ENCODE assay signal across 12 mouse cellular contexts in genomic region chr17:25565860-25566600, GRCm38 (mm10). TPM values are rescaled to one million over a fixed set of nuclear protein-coding genes. Genes with fewer than 3 reads are reported as not detected.
DNase-seq lines count a peak whose midpoint lies in the region; ATAC-seq and TF ChIP-seq lines count a peak whose summit lies in the region.
"Had no signal": no experiment of that assay in that cellular context is flagged by ENCODE, and none has a peak within 500 bp of the region (broad histone marks: within the 10 kb centered on the region; RNA-seq: fewer than 3 reads in every experiment).

No protein-coding gene starts in this region.

- H3K27ac ChIP-seq in cortical plate, adult 2 months (ENCODE audit: insufficient read depth, low read length), result peak overlapping the region; percentile 57; the same call in 1 of the 2 replicates
- H3K27ac ChIP-seq in hindbrain, embryonic 15.5 days (replicated peaks), result peak overlapping the region; percentile 70; the same call in 1 of the 2 replicates
- H3K27ac ChIP-seq in midbrain, postnatal 0 days (ENCODE audit: low read depth, low read length), result 0 out of 2 replicates have a peak overlapping the region, but pooled peaks have one; percentile 38
- H3K27ac ChIP-seq: heart, embryonic 15.5 days had no signal

- TF ChIP-seq POLR2A in cortical plate, adult 2 months (IDR thresholded peaks at IDR 0.05; ENCODE audit: extremely low read depth, insufficient read depth, low read length), result peak; percentile 22; the same call in 1 of the 2 replicates

- peaks cover 4% of the 10 kb centered on the region; the same call in 1 of the 2 replicates for H3K4me1 ChIP-seq in cortical plate, adult 2 months (ENCODE audit: control insufficient read depth, insufficient read depth, low read length)
- peaks cover 59% of the 10 kb centered on the region for H3K4me1 ChIP-seq in hindbrain, embryonic 15.5 days (replicated peaks)
- H3K4me1 ChIP-seq in midbrain, postnatal 0 days (ENCODE audit: insufficient read depth, low read length), result peaks cover 3% of the 10 kb centered on the region; the same call in 1 of the 2 replicates

- TF ChIP-seq CTCF in cortical plate, adult 2 months (IDR thresholded peaks at IDR 0.05; ENCODE audit: extremely low read depth, insufficient read depth, low read length), result no peak
- TF ChIP-seq CTCF in midbrain, postnatal 0 days (IDR thresholded peaks at IDR 0.05), result no peak

- H3K9ac ChIP-seq in hindbrain, embryonic 15.5 days, result no peak overlapping the region
- H3K9ac ChIP-seq in midbrain, postnatal 0 days (replicated peaks; ENCODE audit: low read length, poor library complexity, severe bottlenecking), result no peak overlapping the region
- H3K9ac ChIP-seq: heart, embryonic 15.5 days had no signal

- peak; percentile 34 to 41 for DNase-seq in left cerebral cortex, postnatal 25 days (ENCODE audit: low spot score in 2 of 2)
- DNase-seq in left cerebral cortex, postnatal 10 days (ENCODE audit: extremely low spot score in 1 of 2, low spot score in 2 of 2), result no peak
- DNase-seq in midbrain, postnatal 0 days (ENCODE audit: low spot score), result no peak
- no peak for DNase-seq in urinary bladder, postnatal 4 days (ENCODE audit: low spot score in 2 of 2)
- DNase-seq in spleen, adult 12 weeks (ENCODE audit: low spot score), result no peak
- no peak for DNase-seq in thymus, postnatal 4 days
- DNase-seq: liver had no signal

- no peak for ATAC-seq in hindbrain, embryonic 15.5 days (ENCODE audit: low FRiP score, low read depth)
- ATAC-seq in midbrain, postnatal 0 days (ENCODE audit: low FRiP score), result no peak
- ATAC-seq: intestine, postnatal 0 days had no signal

- H3K9me3 ChIP-seq in hindbrain, embryonic 15.5 days, result no peaks in the 10 kb centered on the region
- H3K9me3 ChIP-seq in midbrain, postnatal 0 days (ENCODE audit: low read length), result no peaks in the 10 kb centered on the region
- H3K9me3 ChIP-seq: heart, embryonic 15.5 days had no signal

- H3K36me3 ChIP-seq in hindbrain, embryonic 15.5 days, result no peaks in the 10 kb centered on the region
- no peaks in the 10 kb centered on the region for H3K36me3 ChIP-seq in midbrain, postnatal 0 days (ENCODE audit: insufficient read depth, low read length)
- H3K36me3 ChIP-seq: heart, embryonic 15.5 days had no signal

- peaks cover 15% of the 10 kb centered on the region; the same call in 1 of the 2 replicates for H3K27me3 ChIP-seq in hindbrain, embryonic 15.5 days
- peaks cover 7% of the 10 kb centered on the region; the same call in 1 of the 2 replicates for H3K27me3 ChIP-seq in midbrain, postnatal 0 days (ENCODE audit: insufficient read depth, low read length)

- H3K4me3 ChIP-seq in cortical plate, adult 2 months (ENCODE audit: insufficient read depth, low read length), result peak overlapping the region; percentile 14
- H3K4me3 ChIP-seq in hindbrain, embryonic 15.5 days, result peak overlapping the region; percentile 14
- H3K4me3 ChIP-seq in midbrain, postnatal 0 days (ENCODE audit: low read depth, low read length), result no peak overlapping the region; the same call in 1 of the 2 replicates
- H3K4me3 ChIP-seq: heart, embryonic 15.5 days had no signal

- 67% methylated on average over 17 of the region's 17 CpGs for WGBS in hindbrain, embryonic 15.5 days
- 66% methylated on average over 17 of the region's 17 CpGs for WGBS in midbrain, postnatal 0 days

- intact Hi-C loops in left cerebral cortex, postnatal 25 days (cut with DNase I), result loop anchor here (5.0 kb wide), 2 partner anchors 94 to 236 kb away; no protein-coding TSS in a partner anchor
- intact Hi-C loops in left cerebral cortex, postnatal 10 days (cut with DNase I), result loop anchor here (2.0 kb wide), 1 partner anchor 133 kb away; no protein-coding TSS in a partner anchor

- H3K4me2 ChIP-seq in hindbrain, embryonic 15.5 days, result peak overlapping the region; percentile 94
- H3K4me2 ChIP-seq in midbrain, postnatal 0 days (ENCODE audit: low read depth, low read length, poor library complexity, severe bottlenecking), result peak overlapping the region; percentile 4; the same call in 1 of the 2 replicates
- H3K4me2 ChIP-seq: heart, embryonic 15.5 days had no signal

RNA-seq across cellular contexts. Expression of gene Sox8, which starts 4.5 kb away (rescaled TPM):
- total RNA-seq in left cerebral cortex, postnatal 25 days (2021), result 10 to 100 TPM; 52.1 to 55.3 TPM
- total RNA-seq in left cerebral cortex, postnatal 10 days (2021), result 10 to 100 TPM; 45.3 to 56.2 TPM
- polyA plus RNA-seq in cortical plate, adult 2 months (2012; rRNA removed), result 42.5 and 51.6 TPM in 2 replicates
- polyA plus RNA-seq in hindbrain, embryonic 15.5 days (2015; fragmentation: Nextera tagmentation; extraction: Ambion mirVana), result 17.8 and 23.8 TPM in 2 replicates
- 21.5 and 31.0 TPM in 2 replicates for total RNA-seq in midbrain, postnatal 0 days (2014; rRNA removed)
- polyA plus RNA-seq in midbrain, postnatal 0 days (2015; fragmentation: Nextera tagmentation; extraction: Ambion mirVana), result 16.3 and 19.9 TPM in 2 replicates
- total RNA-seq: megakaryocyte-erythroid progenitor cell, adult 5-6 weeks had no signal

RNA-seq across cellular contexts. Expression of gene Lmf1, which starts 12.9 kb away (rescaled TPM):
- total RNA-seq in left cerebral cortex, postnatal 25 days (2021), result 10 to 100 TPM; 20.4 to 23.7 TPM
- total RNA-seq in left cerebral cortex, postnatal 10 days (2021), result 10 to 100 TPM; 22.2 to 23.4 TPM
- polyA plus RNA-seq in cortical plate, adult 2 months (2012; rRNA removed), result 17.2 and 17.9 TPM in 2 replicates
- 23.8 and 25.1 TPM in 2 replicates for polyA plus RNA-seq in hindbrain, embryonic 15.5 days (2015; fragmentation: Nextera tagmentation; extraction: Ambion mirVana)
- 27.3 and 27.6 TPM in 2 replicates for total RNA-seq in midbrain, postnatal 0 days (2014; rRNA removed)
- 19.8 and 23.0 TPM in 2 replicates for polyA plus RNA-seq in midbrain, postnatal 0 days (2015; fragmentation: Nextera tagmentation; extraction: Ambion mirVana)

Comparison
In these comparisons a context has a peak if more than half of its experiments do, and no peak if none do; other contexts are left out.
1. DNase-seq: peak in left cerebral cortex, postnatal 25 days (2 of 2); none in left cerebral cortex, postnatal 10 days (0 of 2), midbrain, postnatal 0 days (single experiment), urinary bladder, postnatal 4 days (0 of 2), spleen, adult 12 weeks (single experiment) and thymus, postnatal 4 days (single experiment).
2. Peak in every context shown above with its lines, with median percentiles within 50 percentile points of each other: H3K27ac ChIP-seq.